Mouse (Mus musculus): ENCODE measurements around the gene Smurf1. TPM values are rescaled to one million over a fixed set of nuclear protein-coding genes. Genes with fewer than 3 reads are reported as not detected.
A peak's percentile ranks its signal among the peaks of the same experiment; 100 is the strongest.

The Smurf1 gene
- total RNA-seq, 2 experiments from 2014 or later: 35.2 to 40.7 TPM

DNA sequence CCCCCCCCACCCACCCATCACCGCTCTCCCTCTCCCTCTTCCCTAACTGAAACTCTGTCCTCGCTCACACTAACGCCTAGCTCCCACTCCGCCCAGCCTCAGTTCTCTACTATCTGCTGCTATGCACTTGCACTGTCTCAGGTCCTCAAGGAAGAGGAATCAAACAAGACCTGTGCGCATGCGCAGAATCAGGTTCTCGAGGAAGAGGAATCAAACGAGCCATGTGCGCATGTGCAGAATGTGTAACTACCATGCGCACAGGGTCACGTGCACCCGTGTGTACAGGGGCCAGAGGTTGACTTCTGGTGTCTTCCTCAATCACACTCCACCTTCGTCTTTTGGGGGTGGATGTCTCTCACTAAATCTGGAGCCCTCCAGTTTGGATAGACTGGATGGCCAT, 21.9 kb upstream of the Smurf1 start:
- no peak for DNase-seq (ENCODE audit: extremely low spot score in 1 of 2, low spot score in 2 of 2)
- Histone ChIP-seq H3K27ac (no peak overlapping the region), H3K4me3 (no peak overlapping the region)
- intact Hi-C loops (cut with DNase I): loop anchor here (5.0 kb wide), 2 partner anchors 80 to 110 kb away; no protein-coding TSS in a partner anchor
- no peak for TF ChIP-seq CTCF (IDR thresholded peaks at IDR 0.05)

DNA sequence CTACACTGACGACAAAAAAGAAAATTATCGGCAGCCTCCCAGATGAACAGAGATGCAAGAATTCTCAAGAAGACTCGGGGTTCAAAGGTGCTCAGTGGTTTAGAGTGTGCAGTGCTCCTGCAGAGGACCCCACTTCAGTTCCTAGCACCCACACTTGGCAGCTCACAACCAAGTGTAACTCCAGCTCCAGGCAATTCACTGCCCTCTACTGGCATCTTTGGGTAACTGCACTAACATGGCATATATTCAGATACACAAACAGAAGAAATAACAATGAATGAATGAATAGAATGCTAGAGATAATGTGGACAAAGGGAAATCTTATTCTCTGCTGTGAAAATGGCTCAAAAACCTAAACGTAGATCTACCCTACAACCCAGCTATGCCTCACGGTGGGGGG, 19.2 kb upstream of the Smurf1 start:
- peak; percentile 24 for TF ChIP-seq CTCF (IDR thresholded peaks at IDR 0.05)
- DNase-seq (ENCODE audit: extremely low spot score in 1 of 2, low spot score in 2 of 2): no peak
- H3K4me3 ChIP-seq: no peak overlapping the region
- H3K27ac ChIP-seq: no peak overlapping the region
- intact Hi-C loops (cut with DNase I): loop anchor here (5.0 kb wide), 2 partner anchors 78 to 108 kb away; no protein-coding TSS in a partner anchor

DNA sequence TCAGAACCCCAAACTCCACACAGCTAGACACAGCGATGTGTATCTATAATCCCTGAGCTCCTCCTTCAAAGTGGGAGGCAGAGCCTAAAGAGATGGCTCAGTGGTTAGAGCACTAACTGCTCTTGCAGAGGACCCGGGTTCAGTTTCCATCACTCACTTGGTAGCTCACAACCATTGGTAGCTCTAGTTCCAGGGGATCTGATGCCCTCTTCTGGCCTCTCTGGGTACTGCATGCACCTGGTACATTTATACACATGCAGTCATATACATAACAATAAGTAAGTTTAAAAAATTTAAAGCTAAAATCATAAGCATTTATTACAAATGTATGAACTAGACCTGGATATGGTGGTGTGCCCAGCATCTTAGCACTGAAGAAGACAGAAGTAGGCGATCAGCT, 17.6 kb upstream of the Smurf1 start:
- Histone ChIP-seq H3K4me3 (no peak overlapping the region), H3K27ac (no peak overlapping the region)
- peak; percentile 30 for TF ChIP-seq CTCF (IDR thresholded peaks at IDR 0.05)
- no peak for DNase-seq (ENCODE audit: extremely low spot score in 1 of 2, low spot score in 2 of 2)
- intact Hi-C loops (cut with DNase I): no loop called here

DNA sequence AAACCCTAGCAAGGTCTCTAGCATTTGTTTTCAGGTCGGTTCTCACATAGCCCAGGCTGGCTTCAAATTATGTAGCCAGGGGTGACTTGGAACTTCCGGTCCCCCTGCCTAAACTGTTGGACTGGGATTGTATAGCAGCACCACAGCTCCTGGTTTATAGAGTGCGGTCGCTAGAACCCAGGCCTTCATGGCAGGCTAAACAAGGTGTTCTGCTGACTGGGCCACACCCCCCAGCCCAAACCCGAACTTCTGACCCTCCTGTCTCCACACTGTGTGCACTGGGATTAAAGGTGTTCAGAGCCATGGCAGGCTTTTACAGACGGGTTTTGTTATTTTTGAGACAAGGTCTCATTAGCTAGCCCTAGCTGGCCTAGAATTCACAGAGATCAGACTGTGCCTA, 13.5 kb upstream of the Smurf1 start:
- intact Hi-C loops (cut with DNase I): no loop called here
- H3K27ac ChIP-seq: no peak overlapping the region
- H3K4me3 ChIP-seq: no peak overlapping the region
- no peak for TF ChIP-seq CTCF (IDR thresholded peaks at IDR 0.05)
- DNase-seq (ENCODE audit: extremely low spot score in 1 of 2, low spot score in 2 of 2): no peak

DNA sequence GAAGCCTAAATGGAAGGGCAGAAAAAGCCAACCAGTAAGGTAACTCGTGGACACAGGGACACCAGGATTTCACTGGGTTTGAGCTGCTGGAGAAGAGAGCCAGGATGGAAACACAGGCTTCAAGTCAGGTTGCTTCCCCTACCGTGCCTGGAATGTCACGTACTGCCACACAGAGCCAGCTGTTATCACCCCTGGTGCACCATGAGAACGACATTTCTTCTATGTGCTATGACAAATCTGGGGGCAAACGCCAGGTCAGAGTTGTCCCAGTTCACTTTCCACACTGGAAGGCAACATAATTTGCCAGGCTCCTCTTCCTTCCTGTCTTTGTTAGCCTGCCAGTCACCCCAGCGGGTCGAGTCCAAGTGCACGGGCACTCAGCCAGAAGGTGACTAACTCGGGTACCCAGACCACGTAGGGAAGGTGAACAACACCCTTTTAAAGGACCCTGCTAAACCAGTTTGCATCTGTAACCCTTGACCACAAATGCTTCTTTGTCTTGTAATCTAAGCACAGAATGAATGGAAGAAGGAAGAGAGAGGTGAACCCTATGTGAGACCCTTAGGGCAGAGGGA, 13.0 kb upstream of the Smurf1 start:
- Histone ChIP-seq H3K27ac (no peak overlapping the region), H3K4me3 (no peak overlapping the region)
- intact Hi-C loops (cut with DNase I): no loop called here
- no peak for DNase-seq (ENCODE audit: extremely low spot score in 1 of 2, low spot score in 2 of 2)
- no peak for TF ChIP-seq CTCF (IDR thresholded peaks at IDR 0.05)

DNA sequence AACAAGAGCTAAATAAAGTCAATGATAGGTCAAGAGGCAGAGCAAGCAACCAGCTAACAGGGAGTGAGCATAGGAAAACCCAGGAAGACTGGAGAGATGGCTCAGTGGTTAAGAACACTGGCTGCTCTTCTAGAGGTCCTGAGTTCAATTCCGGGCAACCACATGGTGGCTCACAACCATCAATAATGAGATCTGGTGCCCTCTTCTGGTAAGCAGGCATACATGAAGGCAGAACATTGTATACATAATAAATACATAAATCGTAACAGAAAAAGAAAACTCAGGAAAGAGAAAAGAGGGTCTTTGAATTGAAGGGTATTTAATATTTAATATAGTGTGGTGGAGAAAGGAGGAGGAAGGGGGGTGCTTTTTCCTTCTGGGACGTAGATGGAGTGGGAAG, 5.6 kb upstream of the Smurf1 start:
- Histone ChIP-seq H3K27ac (no peak overlapping the region), H3K4me3 (no peak overlapping the region)
- DNase-seq (ENCODE audit: extremely low spot score in 1 of 2, low spot score in 2 of 2): no peak
- intact Hi-C loops (cut with DNase I): no loop called here
- TF ChIP-seq CTCF (IDR thresholded peaks at IDR 0.05): peak; percentile 45

DNA sequence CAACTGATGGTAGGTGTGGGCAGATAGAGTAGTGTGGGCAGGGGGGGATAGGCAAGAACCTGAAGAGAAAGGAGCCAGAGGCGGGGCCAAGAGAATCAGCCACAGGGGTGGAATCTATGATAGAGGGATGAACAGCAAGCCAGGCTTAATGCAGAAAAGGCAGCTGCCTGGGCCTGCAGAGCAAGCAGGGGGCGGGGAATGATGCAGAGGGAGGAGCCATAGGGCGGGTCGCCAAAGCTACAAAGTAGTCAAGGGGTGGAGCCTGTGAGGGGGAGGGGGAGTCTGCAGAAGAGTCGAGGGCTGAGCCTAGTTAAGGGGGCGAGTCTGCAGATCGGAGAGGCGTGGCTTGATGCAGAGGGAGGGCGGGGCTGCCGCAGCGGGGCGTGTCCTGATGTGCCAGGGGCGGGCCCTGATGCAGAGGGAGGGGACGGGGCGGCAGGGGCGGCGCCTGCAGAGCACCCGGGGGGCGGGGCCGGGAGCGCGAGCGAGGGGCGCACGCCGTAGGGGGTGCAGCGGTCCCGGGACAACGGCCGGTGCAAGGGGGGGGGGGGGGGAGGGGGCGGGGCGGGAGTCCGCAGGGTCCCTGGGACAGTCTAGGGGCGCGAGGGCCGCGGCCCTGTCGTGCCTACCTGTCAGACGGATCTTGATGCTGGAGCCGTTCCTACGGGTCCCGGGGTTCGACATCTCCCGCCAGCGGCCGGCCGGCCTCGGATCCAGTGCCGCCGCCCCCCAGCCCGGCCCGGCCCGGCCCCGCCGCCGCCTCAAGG, 592 bp downstream of the Smurf1 start:
- H3K27ac ChIP-seq: peak overlapping the region; percentile 80

DNA sequence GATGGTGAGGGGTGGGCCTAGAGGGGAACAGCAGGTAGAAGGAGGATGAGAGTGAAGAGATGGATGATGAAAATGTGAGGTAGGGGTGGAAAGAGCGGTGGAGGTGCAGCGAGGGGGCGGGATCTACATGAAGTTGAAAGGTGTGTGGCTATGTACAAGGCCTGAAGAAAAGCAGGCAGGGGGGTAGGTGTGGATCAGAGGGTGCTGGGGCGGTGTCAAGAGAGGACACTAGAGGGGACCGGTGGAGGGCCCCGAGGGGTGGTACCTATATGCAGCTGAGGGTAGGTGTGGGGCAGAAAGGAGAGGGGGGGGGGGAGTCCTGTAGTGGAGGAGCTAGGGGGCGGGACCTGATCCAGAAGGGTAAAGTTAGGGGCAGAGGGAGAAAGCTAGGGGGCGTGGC, 1.2 kb downstream of the Smurf1 start:
- TF ChIP-seq CTCF (IDR thresholded peaks at IDR 0.05): no peak
- peak overlapping the region; percentile 41 for H3K27ac ChIP-seq
- DNase-seq (ENCODE audit: extremely low spot score in 1 of 2, low spot score in 2 of 2): peak in 1 of 2 experiments; percentile 25

More for the DNA sequence above, 592 bp downstream of the Smurf1 start:
- no peak for TF ChIP-seq CTCF (IDR thresholded peaks at IDR 0.05)
- DNase-seq (ENCODE audit: extremely low spot score in 1 of 2, low spot score in 2 of 2): peak; percentile 72 to 79
- H3K4me3 ChIP-seq: peak overlapping the region; percentile 77
- intact Hi-C loops (cut with DNase I): loop anchor here (1.0 to 5.0 kb wide), 3 partner anchors 51 to 88 kb away; no protein-coding TSS in a partner anchor

DNA sequence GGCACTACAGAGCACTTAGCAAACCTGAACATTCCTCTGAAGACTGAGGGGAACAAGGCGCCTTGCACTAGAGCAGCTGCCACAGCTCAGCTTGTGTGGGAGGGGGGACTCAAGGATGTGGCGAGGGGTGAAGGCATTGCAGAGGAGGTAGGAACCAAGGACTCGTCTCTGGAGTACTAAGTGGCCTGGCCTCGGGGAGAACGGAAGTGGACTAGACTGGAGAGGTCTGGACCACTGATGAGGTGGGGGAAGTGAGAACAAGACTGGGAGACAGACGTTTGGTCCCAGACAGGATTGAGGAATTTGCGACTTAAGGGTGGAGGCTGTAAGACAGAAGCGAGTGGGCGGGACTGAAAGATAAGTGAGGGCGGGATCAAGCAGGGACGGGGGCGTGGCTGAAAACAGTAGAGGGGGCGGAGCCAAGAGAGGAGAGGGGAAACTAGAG, 1.8 kb downstream of the Smurf1 start:
- Histone ChIP-seq H3K4me3 (peak overlapping the region; percentile 33), H3K27ac (peak overlapping the region; percentile 71)
- intact Hi-C loops (cut with DNase I): no loop called here
- TF ChIP-seq CTCF (IDR thresholded peaks at IDR 0.05): no peak
- peak; percentile 49 to 70 for DNase-seq (ENCODE audit: extremely low spot score in 1 of 2, low spot score in 2 of 2)

More for the DNA sequence above, 1.2 kb downstream of the Smurf1 start:
- intact Hi-C loops (cut with DNase I): no loop called here
- peak overlapping the region; percentile 77 for H3K4me3 ChIP-seq

DNA sequence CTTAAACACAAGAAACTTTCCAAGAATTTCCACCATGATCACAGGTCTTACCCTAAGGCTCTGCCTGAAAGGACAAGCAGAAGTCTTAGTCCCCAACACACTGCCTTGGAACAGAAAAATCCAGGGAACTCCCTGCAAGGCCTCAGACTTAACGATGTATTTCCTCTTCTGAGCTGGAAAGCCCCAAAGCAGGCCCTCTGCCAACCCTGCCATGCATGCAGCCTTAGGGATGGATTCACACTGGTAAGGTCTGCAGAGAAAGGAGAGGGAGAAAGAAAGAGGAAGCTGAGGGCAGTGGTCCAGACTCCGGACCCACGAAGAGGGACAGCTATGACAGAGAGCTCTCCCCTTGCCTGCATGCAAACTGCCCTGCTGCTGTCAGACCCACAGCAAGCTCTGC, 2.2 kb downstream of the Smurf1 start:
- Histone ChIP-seq H3K4me3 (peak overlapping the region; percentile 33), H3K27ac (peak overlapping the region; percentile 71)
- TF ChIP-seq CTCF (IDR thresholded peaks at IDR 0.05): no peak
- no peak for DNase-seq (ENCODE audit: extremely low spot score in 1 of 2, low spot score in 2 of 2)
- intact Hi-C loops (cut with DNase I): no loop called here

DNA sequence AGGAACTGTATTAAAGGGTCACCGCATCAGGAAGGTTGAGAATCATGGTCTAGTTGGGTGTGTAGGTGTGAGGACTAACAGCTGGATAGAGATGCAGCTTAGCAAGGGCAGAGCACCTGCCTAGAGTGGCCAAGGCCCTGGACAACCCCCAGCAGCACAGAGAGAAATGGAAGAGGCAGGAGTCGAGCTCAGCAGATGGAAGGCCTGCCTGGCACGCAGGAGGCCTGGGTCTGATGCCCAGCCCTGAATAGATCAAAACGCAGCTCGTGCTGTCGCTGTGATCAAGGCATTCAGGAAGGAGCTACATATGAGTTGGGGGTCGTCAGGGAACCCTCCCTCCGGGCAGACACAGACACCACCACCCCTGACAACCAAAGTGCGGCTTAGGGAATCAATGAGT, 7.4 kb downstream of the Smurf1 start:
- intact Hi-C loops (cut with DNase I): no loop called here
- no peak for DNase-seq (ENCODE audit: extremely low spot score in 1 of 2, low spot score in 2 of 2)
- Histone ChIP-seq H3K4me3 (no peak overlapping the region), H3K27ac (no peak overlapping the region)
- no peak for TF ChIP-seq CTCF (IDR thresholded peaks at IDR 0.05)

DNA sequence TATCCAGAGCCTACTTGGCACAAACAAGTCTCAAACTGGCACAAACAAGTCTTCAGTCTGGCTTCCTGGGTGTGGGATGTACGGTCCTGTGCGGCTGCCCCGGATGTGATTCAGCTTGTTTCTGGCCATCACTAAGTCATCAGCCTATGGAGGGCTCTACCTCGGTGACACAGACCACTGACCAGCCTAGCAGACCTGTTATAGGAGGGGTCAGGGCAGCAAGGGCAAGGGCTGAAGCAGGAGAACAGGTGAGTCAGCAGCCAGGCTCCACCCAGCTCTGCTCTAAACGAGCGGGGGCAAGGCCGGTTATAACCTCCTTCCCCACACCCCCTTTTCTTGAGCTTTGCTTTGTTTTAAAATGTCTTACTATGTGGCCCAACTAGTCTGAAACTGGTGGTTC, 11.2 kb downstream of the Smurf1 start:
- intact Hi-C loops (cut with DNase I): no loop called here
- Histone ChIP-seq H3K4me3 (no peak overlapping the region), H3K27ac (no peak overlapping the region; the same call in 1 of the 2 replicates)
- no peak for DNase-seq (ENCODE audit: extremely low spot score in 1 of 2, low spot score in 2 of 2)
- no peak for TF ChIP-seq CTCF (IDR thresholded peaks at IDR 0.05)

Measured in left cerebral cortex, adult 2 months (tissue).